Mouse (Mus musculus): ENCODE measurements around the gene Rrp15. TPM values are rescaled to one million over a fixed set of nuclear protein-coding genes. Genes with fewer than 3 reads are reported as not detected.

The Rrp15 gene
- polyA plus RNA-seq, 1 experiment from 2014 or later, result 34.6 TPM

DNA sequence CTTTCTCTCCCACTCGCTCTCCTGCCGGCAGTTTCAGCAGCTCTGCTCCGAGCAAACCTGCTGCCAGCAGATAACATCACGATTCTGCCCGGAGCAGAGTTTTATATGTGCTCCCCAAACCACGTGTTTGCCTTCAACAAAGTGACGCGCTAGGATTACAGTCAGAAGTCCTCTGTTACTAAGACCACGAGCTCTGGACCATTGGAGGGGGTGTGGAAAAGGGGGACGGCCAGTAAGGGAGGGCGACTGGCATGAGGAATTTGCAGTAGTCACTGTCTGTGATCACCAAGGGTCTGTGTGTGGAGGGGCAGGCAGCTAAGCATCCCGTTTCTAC is 43.3 kb downstream of the Rrp15 start, which contains the start of gene Tgfb2:
Tgfb2 (minus strand) TSS at position 75 of the 334 bp plus-strand sequence.
- Histone ChIP-seq H3K27ac (peak within 1 kb of the TSS; percentile 31; the same call in 1 of the 2 replicates), H3K9me3 (no peaks in the 10 kb centered on the region), H3K27me3 (peaks cover 43% of the 10 kb centered on the region), H3K4me1 (replicated peaks) (peaks cover 31% of the 10 kb centered on the region), H3K36me3 (no peaks in the 10 kb centered on the region), H3K4me3 (replicated peaks) (peak within 1 kb of the TSS; percentile 65), H3K9ac (replicated peaks) (peak within 1 kb of the TSS; percentile 73), H3K4me2 (replicated peaks) (peak within 1 kb of the TSS; percentile 95)
- ATAC-seq, result peak; percentile 62
- WGBS, result 2% methylated on average over 12 of the region's 12 CpGs

DNA sequence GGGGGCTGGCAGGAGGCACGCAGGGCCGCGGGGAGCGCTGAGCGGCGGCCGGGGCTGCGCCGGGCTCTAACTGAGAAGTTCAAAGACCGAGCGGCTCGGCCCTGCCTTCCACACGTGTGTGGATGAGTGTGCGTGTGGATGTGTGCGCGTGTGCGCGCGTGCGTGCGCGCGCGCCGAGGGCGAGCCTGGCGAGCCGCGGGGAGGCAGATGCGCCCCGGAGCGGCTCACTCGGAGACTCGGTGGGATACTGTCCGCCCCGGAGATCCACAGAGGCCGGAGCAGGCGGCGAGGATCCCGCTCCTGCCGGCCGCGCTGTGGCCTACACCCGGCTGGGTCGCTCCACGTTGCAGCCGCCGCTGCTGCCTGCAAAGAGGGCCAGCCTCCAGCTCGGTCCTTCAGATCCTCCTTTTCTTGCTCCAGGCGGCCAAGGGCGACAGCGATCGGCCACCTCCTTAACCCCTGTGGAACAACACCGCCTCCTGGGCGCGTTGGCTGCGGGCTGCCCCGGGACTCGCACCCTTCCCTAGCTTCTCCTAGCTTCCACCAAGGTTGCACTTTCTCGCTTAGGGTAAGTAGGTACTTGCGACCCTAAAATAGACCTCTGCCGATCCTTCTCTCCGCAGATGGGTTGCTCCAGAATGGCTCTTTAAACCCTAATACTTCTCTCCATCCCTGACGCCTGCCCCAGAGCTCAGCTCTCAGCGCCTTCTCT is 43.8 kb downstream of the Rrp15 start:
- H3K27ac ChIP-seq, result peak overlapping the region; percentile 31; the same call in 1 of the 2 replicates
- H3K9me3 ChIP-seq, result no peaks in the 10 kb centered on the region
- H3K27me3 ChIP-seq, result peaks cover 45% of the 10 kb centered on the region
- under 1% methylated on average over 51 of the region's 65 CpGs for WGBS
- peak; percentile 87 for ATAC-seq
- peak overlapping the region; percentile 73 for H3K9ac ChIP-seq (replicated peaks)
- H3K36me3 ChIP-seq, result no peaks in the 10 kb centered on the region
- peaks cover 31% of the 10 kb centered on the region for H3K4me1 ChIP-seq (replicated peaks)
- H3K4me2 ChIP-seq (replicated peaks), result peak overlapping the region; percentile 95
- H3K4me3 ChIP-seq (replicated peaks), result peak overlapping the region; percentile 65

DNA sequence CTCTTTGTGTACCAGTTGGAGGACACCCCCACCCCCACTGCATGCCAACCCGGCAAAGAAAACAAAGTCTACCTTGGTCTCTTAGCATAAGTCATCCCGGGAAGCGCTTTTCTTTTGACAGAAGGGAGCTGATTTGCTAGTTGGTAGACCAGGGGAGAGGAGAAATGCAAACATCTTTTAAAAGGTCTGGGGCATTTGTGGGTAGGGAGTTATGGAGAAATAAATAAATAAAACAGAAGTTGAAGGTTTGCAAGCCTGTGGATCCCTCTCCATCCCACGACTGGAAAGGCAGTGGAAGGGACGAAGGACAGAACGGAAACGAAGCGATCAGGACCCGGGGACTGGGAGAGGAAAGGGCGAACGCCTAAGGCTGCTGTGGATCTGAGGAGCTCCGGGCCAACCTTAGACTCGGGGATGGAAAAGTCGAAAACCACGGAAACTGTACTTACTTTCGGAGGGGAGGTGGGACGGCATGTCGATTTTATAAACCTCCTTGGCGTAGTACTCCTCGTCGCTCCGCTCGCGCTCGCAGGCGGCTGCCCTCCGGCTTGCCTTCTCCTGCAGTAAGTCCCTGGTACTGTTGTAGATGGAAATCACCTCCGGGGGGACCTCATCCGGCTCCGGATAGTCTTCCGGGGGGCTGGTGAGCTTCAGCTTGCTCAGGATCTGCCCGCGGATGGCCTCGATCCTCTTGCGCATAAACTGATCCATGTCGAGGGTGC is 45.0 kb downstream of the Rrp15 start:
- WGBS, result 1% methylated on average over 36 of the region's 36 CpGs
- no peaks in the 10 kb centered on the region for H3K36me3 ChIP-seq

DNA sequence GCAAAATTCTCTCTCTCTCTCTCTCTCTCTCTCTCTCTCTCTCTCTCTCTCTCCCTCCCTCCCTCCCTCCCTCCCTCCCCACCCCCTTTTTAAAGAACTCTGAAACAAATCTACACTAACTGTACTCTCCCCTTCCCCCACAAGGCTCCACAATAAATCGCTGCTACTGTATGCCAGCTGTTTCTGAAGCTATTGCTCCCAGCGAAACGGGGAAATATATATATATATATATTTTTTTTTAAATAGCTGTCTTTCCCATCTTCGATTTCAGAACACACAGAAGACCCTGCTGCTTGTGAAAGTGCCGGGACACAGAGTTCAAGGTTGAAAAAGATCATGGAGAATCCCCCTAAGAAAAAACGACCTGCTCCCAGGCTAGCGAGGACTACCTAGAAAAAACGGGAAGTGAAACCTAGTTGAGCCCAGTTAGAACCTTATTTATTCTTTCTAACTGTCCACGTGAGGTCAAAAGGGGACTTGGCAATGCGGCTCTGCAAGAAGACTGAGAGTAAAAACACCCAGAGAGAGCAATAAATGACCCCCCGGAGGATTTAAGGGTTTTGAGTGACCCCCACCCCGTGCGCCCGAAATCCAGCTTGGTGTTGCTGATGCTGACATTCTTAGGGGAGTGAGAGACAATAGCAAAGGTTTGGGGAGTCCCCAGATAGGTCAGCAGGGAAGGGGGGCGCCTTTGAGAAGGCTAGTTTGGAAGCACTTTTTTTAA is 45.7 kb downstream of the Rrp15 start:
- H3K27me3 ChIP-seq, result peaks cover 45% of the 10 kb centered on the region
- H3K4me2 ChIP-seq (replicated peaks), result peak overlapping the region; percentile 95
- no peaks in the 10 kb centered on the region for H3K9me3 ChIP-seq
- H3K4me3 ChIP-seq (replicated peaks), result peak overlapping the region; percentile 65
- peaks cover 31% of the 10 kb centered on the region for H3K4me1 ChIP-seq (replicated peaks)
- H3K27ac ChIP-seq, result no peak overlapping the region
- peak overlapping the region; percentile 60 for H3K9ac ChIP-seq (replicated peaks)
- 1% methylated on average over 15 of the region's 15 CpGs for WGBS
- H3K36me3 ChIP-seq, result no peaks in the 10 kb centered on the region
- no peak for ATAC-seq

More for the DNA sequence above, 45.0 kb downstream of the Rrp15 start:
- H3K9me3 ChIP-seq, result no peaks in the 10 kb centered on the region
- H3K4me1 ChIP-seq (replicated peaks), result peaks cover 31% of the 10 kb centered on the region
- peaks cover 45% of the 10 kb centered on the region for H3K27me3 ChIP-seq
- H3K27ac ChIP-seq, result no peak overlapping the region
- peak overlapping the region; percentile 95 for H3K4me2 ChIP-seq (replicated peaks)
- peak overlapping the region; percentile 60 for H3K9ac ChIP-seq (replicated peaks)
- no peak for ATAC-seq
- H3K4me3 ChIP-seq (replicated peaks), result peak overlapping the region; percentile 65

DNA sequence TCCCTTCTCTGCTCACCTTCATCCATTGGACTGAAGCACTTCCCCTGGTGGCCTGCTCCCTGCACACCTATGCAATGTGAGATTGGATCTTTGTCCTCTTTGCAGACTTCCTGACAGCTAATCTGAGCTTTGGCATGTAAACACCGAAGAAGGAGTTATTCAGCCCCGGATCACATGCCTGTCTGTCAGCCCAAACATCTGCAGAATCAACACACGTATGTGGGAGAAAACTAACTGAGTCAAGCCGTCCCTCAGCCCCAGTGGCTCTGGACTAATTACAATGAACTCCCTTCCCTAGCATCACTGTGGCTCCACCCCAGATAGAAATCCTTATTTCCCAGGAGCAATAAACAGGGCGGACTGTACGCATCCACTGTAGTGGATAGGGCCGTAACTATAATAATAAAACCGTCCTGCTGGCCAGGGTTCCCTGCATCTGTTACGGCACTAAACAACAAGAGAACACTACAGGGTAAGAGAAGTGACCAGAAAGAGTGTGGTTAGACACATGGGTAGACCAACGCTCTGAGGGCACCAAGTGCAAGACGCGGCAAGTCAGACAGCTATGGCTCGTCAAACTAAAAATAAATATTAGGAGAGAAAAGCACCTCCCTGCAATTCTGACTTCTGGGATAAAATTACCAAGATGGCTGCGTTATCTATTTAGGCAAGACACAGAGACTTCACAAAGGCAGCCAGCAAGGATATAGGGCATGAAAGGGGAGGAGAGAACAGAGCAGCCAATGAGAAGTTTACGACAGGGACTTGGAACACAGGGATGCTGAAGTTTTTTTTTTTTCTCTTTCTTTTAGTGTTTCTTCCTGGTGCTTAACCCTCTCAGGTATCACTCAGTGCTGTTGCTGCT is 46.5 kb downstream of the Rrp15 start:
- H3K27me3 ChIP-seq, result peaks cover 38% of the 10 kb centered on the region
- peaks cover 31% of the 10 kb centered on the region for H3K4me1 ChIP-seq (replicated peaks)
- no peak overlapping the region for H3K27ac ChIP-seq
- H3K9me3 ChIP-seq, result no peaks in the 10 kb centered on the region
- H3K36me3 ChIP-seq, result no peaks in the 10 kb centered on the region
- H3K9ac ChIP-seq (replicated peaks), result no peak overlapping the region
- no peak for ATAC-seq
- WGBS, result 29% methylated on average over 15 of the region's 15 CpGs
- H3K4me2 ChIP-seq (replicated peaks), result peak overlapping the region; percentile 95
- H3K4me3 ChIP-seq (replicated peaks), result peak overlapping the region; percentile 25

DNA sequence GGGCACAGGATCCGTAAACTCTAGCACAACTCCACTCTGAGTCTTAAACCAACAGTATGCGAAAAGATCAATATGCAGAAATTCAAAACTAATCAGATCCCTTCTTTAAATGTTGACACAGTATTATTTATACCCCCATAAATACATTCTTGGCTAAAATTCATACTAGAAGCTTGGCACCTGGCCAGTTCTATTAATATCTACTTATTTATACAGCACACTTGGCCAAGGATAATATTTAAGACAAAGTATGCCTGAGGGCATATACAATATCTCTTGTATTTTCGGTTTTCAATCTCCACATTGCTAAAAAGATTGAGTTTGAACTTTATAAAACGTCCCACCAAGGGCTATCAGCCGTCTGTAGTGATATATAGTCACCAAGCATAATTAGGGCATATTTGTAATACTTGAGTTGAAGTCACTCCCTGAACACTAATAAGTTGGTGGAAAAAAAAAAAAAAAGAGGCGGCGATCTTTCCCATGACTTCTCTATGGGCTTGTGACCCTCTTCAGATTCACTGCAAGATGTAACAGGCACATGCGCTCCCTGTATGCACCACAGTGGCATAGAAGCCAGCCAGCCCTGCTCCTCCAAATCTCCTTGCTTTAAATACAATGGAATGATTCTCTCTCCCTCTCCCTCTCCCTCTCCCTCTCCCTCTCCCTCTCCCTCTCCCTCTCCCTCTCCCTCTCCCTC is 47.8 kb downstream of the Rrp15 start:
- no peaks in the 10 kb centered on the region for H3K36me3 ChIP-seq
- 78% methylated on average over 8 of the region's 8 CpGs for WGBS
- no peaks in the 10 kb centered on the region for H3K9me3 ChIP-seq
- H3K27me3 ChIP-seq, result peaks cover 31% of the 10 kb centered on the region
- H3K4me2 ChIP-seq (replicated peaks), result no peak overlapping the region
- peaks cover 31% of the 10 kb centered on the region for H3K4me1 ChIP-seq (replicated peaks)
- no peak overlapping the region for H3K4me3 ChIP-seq (replicated peaks)
- no peak overlapping the region for H3K27ac ChIP-seq
- no peak overlapping the region for H3K9ac ChIP-seq (replicated peaks)
- no peak for ATAC-seq

DNA sequence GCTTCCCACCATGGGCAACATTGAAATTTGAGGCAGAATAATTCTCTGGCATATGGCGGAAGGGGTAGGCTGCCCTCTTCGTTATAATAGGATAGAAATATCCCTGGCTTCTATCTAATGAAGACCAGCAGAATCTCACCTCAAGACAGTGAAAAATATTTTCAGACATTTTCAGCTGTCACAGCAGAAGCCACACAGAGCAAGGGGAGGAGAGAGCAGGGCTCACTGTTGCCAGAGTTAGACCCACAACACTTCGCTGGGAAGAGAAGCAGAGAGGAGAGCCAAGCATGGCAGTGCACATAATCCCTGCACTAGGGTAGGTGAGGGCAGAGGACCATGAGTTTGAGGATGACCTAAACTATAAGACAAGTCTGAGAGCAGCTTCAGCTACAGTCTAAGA is 48.7 kb downstream of the Rrp15 start:
- no peaks in the 10 kb centered on the region for H3K36me3 ChIP-seq
- ATAC-seq, result no peak
- no peak overlapping the region for H3K4me2 ChIP-seq (replicated peaks)
- no peak overlapping the region for H3K9ac ChIP-seq (replicated peaks)
- no peaks in the 10 kb centered on the region for H3K9me3 ChIP-seq
- peaks cover 26% of the 10 kb centered on the region for H3K27me3 ChIP-seq
- 91% methylated on average over 3 of the region's 3 CpGs for WGBS
- H3K4me3 ChIP-seq (replicated peaks), result no peak overlapping the region
- H3K27ac ChIP-seq, result no peak overlapping the region
- peaks cover 26% of the 10 kb centered on the region for H3K4me1 ChIP-seq (replicated peaks)

DNA sequence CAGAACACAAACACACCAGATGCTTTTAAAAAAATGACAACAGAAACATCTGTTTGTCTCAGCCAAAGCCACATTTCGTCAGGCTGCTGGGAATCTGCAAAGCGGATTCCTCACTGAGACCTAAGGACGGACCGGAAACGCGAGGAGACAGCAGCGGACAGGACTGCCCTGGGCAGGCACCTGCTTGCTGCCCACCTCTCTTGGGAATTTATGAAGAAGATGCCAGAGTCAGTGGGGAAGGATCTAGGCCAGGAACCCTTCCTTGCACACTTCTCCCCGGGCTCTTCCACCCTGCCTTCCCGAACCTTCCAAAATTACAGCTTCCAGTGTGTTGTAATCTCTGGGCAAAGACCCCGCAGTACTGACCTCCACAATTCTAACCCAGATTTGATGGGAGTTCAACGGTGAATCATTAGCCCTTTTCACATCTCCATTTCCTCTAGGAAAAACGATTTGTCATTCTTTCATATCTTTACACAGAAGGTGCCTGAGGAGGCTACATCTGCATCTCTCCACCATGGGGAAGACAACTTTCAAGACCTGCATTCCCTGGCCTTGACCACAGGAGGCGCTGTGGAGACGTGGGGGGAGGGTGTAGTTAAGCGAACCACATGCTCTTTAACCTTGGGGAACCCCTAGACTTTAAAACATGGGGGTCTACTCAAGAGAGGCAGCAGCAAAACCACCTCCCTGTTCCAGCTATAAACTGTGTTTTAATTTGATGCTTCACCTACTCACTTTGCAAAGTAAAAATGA is 50.4 kb downstream of the Rrp15 start:
- Histone ChIP-seq H3K27ac (no peak overlapping the region), H3K4me1 (replicated peaks) (peaks cover 12% of the 10 kb centered on the region), H3K4me2 (replicated peaks) (no peak overlapping the region), H3K9me3 (no peaks in the 10 kb centered on the region), H3K9ac (replicated peaks) (no peak overlapping the region), H3K36me3 (no peaks in the 10 kb centered on the region), H3K27me3 (peaks cover 18% of the 10 kb centered on the region), H3K4me3 (replicated peaks) (no peak overlapping the region)
- no peak for ATAC-seq
- 79% methylated on average over 15 of the region's 15 CpGs for WGBS

DNA sequence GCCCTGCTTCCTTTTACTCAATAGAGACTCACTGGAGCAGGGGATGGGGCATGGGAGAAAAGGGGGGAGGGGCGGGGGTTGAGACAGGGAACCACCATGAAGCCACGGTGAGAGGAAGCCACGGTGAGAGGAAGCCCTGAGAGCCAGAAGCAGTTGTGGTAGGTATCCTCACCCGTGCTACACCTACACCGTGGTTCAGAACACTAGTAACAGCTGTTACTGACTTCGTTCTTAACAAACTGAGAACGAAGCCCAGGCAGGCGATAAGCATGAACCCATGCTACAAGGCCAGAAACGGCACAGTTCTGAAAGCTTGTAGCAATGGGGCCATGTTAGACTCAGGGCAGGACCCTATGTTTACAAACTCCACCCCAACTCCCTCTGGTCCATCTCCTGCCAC is 52.9 kb downstream of the Rrp15 start:
- H3K4me3 ChIP-seq (replicated peaks), result no peak overlapping the region
- WGBS, result 90% methylated on average over 9 of the region's 9 CpGs

DNA sequence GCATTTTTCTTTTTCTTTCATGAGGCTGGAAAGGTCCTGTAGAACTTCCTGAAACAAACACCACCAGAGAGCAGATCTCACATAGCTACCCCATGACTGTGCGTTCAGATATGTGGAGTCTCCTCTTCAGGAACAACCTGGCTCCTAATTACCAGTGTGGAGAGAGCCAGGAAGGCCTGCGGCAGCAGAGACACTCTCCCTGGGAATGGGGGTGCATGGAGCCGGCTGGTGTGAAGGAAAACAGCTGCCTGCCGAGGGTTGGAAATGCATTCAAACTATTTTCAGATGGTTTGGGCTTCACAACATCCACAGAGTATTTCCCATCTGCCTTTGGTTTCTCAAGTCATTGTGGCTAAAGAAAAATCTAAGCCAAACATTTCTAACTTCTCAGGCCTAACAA is 53.8 kb downstream of the Rrp15 start:
- no peak for ATAC-seq
- H3K36me3 ChIP-seq, result no peaks in the 10 kb centered on the region
- no peak overlapping the region for H3K4me3 ChIP-seq (replicated peaks)
- H3K4me1 ChIP-seq (replicated peaks), result no peaks in the 10 kb centered on the region
- H3K9ac ChIP-seq (replicated peaks), result no peak overlapping the region
- H3K27me3 ChIP-seq, result no peaks in the 10 kb centered on the region
- no peak overlapping the region for H3K27ac ChIP-seq
- H3K9me3 ChIP-seq, result no peaks in the 10 kb centered on the region
- H3K4me2 ChIP-seq (replicated peaks), result no peak overlapping the region
- 91% methylated on average over 4 of the region's 4 CpGs for WGBS

More for the DNA sequence above, 52.9 kb downstream of the Rrp15 start:
- no peak for ATAC-seq
- Histone ChIP-seq H3K27me3 (0 out of 2 replicates have a peak, but pooled peaks cover 3% of the 10 kb centered on the region), H3K9ac (replicated peaks) (no peak overlapping the region), H3K9me3 (no peaks in the 10 kb centered on the region), H3K36me3 (no peaks in the 10 kb centered on the region), H3K27ac (no peak overlapping the region), H3K4me1 (replicated peaks) (no peaks in the 10 kb centered on the region), H3K4me2 (replicated peaks) (no peak overlapping the region)

Measured in midbrain, embryonic 13.5 days (tissue).